Mouse (Mus musculus) kidney, adult 9 months (tissue): ENCODE results near the gene Lgr6.

Source experiments
- DNase-seq: peaks from one replicate; pipeline ENCODE4 v3.0.0; 2022

Gene Lgr6

DNA sequence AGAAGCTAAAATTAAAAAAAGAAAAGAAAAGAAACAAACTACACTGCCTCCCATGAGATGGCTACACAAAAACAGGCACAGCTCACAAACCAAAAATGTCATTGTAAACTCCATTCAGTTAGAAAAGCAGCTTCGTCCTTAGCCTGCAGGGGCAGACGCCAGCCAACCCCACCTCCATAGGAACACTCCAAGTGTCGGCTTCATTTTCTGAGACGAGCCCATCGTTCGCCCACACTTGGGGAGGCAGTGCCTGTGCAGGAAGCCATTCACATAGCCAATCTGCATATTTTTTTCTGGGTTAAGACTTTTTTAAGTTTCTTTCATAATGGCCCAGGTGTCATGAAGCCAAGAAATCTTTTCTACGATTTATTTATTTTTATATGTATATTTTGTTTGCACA, 157.5 kb downstream of the Lgr6 start:
- DNase-seq: no peak

GRCm38 (mm10) chr1:134942898-134943297, 162.2 kb downstream of the Lgr6 start:
- DNase-seq: no peak

- DNase-seq: no peak
These were observed 164.2 kb downstream of the Lgr6 start for GRCm38 (mm10) chr1:134940863-134941262.

DNA sequence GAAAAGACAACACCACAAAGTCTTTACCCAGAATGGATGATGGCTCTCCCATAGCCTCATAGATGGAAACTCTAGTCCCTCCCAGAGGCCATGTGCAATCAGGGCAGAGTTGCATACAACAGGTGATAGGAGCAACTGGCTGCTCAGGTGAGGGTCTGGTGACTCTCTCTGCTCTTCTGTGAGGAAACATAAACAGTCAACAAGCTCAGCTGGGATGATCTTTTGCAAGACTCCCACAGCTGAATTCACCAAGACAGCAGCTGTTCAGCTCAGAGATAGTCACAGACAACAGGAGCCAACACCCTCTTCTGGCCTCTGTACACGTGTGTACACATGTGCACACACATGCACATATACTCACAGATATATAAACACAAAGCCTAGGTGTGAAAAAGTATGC, 166.8 kb downstream of the Lgr6 start:
- no peak for DNase-seq

DNA sequence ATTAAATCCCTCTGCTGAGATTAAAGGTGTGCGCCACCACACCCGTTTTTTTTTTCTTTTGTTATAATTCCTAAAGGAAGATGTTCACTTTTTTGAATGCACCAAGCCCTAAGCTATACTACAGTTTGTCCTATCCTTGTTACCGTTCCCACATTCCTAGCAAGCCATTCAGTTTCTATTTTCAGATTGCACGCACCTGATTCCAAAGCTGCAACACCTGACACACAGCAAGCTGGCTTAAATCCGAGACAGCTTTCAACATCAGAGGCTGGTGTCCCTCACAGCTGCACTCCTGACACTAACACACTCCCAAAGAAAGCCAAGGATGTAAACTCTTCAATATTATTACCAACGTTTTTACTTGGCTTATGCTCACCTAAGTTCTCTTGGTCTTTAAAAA, 168.7 kb downstream of the Lgr6 start:
- no peak for DNase-seq
